Mouse (Mus musculus) erythroblast, embryonic 14.5 days (primary cell): Measurements from ENCODE around the gene Shank1.

Source experiments
- GATA1 ChIP-seq: IDR thresholded peaks from 2 replicates; pipeline ENCODE4 v1.6.1; 2012; ENCODE audit warnings: low read length, inconsistent platforms, mixed read lengths
- TAL1 ChIP-seq: IDR thresholded peaks from 3 replicates; pipeline ENCODE4 v1.6.1; 2012; ENCODE audit warnings: low read length, inconsistent platforms, mixed read lengths

GRCm38 (mm10) chr7:44304463-44304774 is 5.6 kb upstream of the Shank1 start:
- TF ChIP-seq TAL1 (no peak), GATA1 (no peak)
